Mouse (Mus musculus) limb, embryonic 10.5 days (tissue): Measurements from ENCODE around the gene Gm49396. TPM values are rescaled to one million over a fixed set of nuclear protein-coding genes. Genes with fewer than 3 reads are reported as not detected.

ENCODE experiments used
- DNase-seq: peaks from one replicate; pipeline ENCODE4 v3.0.0-alpha.2; 2017; ENCODE audit warnings: low spot score
- H3K27ac ChIP-seq: fragments of 300-500 bp; sonication (generic); 2 replicates; pipeline ENCODE4 v1.5.1; 2016; ENCODE audit warnings: mild to moderate bottlenecking
- H3K27me3 ChIP-seq: fragments of 300-500 bp; sonication (generic); 2 replicates; pipeline ENCODE4 v1.6.1; 2016; ENCODE audit warnings: low read depth, mild to moderate bottlenecking; ENCODE audit not compliant: poor library complexity, severe bottlenecking
- H3K36me3 ChIP-seq: fragments of 300-500 bp; sonication (generic); 2 replicates; pipeline ENCODE4 v1.6.1; 2016; ENCODE audit warnings: mild to moderate bottlenecking, moderate library complexity
- H3K4me1 ChIP-seq: fragments of 300-500 bp; sonication (generic); 2 replicates; pipeline ENCODE4 v1.6.1; 2016
- H3K4me3 ChIP-seq: fragments of 300-500 bp; sonication (generic); 2 replicates; pipeline ENCODE4 v1.5.1; 2016; ENCODE audit warnings: mild to moderate bottlenecking, moderate library complexity
- H3K9me3 ChIP-seq: fragments of 300-500 bp; sonication (generic); replicated peaks from 2 replicates; pipeline ENCODE4 v1.6.1; 2016; ENCODE audit warnings: mild to moderate bottlenecking
- WGBS: fragments of 180-500 bp; shearing (Covaris S2); methylation state at CpG from one replicate; pipeline ENCODE4 v1.1.7; 2016; 5-methylcytosine and 5-hydroxymethylcytosine counted together
- polyA plus RNA-seq: library from polyadenylated mRNA; unstranded; fragments of >200 nt; fragmentation: Nextera tagmentation; extraction: Ambion mirVana; gene quantifications from 2 replicates; pipeline ENCODE4 v1.2.1, GENCODE M21; 2016

Gm49396 gene
- polyA plus RNA-seq, 1 experiment from 2014 or later: 15.3 TPM

DNA sequence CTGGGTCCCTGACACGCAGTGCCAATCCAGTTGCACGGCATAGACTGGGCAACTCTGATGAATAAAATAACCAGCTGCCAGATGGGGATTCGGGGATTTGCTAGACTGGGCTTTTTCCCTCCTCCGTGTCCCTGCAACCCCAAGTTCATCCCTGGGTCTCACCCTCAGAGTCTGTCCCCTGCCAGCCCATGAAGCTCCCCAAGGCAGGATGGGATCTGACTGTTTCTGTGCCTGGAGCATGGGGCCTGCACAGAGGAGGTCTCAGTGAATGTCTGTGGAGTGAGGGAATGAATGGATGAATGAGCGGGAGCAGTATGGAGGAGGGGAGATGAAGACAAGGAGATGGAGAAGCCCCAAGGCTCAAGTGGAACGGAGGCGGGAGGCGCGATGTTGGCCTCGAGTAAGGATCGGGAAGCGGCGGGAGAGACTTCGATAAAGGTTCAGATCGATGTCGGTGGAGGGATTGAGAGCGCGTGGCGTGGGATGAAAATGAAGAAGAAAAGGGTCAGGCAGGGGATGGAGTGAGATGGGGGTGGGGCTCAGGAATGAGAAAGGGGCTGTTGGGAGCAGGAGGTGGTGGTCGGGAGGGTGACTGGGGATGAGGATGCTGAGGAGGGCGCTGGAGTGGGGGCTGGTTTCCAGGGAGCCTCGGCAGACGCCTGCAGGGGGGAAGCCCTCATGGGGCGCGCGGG, 29.1 kb upstream of the Gm49396 start:
- H3K9me3 ChIP-seq: no peaks in the 10 kb centered on the region
- H3K4me3 ChIP-seq: peak overlapping the region; percentile 71
- peaks cover 26% of the 10 kb centered on the region for H3K4me1 ChIP-seq
- DNase-seq: no peak
- H3K27me3 ChIP-seq: peaks cover 11% of the 10 kb centered on the region
- peaks cover 52% of the 10 kb centered on the region for H3K36me3 ChIP-seq
- WGBS: 10% methylated on average over 26 of the region's 26 CpGs
- H3K27ac ChIP-seq: peak overlapping the region; percentile 90

DNA sequence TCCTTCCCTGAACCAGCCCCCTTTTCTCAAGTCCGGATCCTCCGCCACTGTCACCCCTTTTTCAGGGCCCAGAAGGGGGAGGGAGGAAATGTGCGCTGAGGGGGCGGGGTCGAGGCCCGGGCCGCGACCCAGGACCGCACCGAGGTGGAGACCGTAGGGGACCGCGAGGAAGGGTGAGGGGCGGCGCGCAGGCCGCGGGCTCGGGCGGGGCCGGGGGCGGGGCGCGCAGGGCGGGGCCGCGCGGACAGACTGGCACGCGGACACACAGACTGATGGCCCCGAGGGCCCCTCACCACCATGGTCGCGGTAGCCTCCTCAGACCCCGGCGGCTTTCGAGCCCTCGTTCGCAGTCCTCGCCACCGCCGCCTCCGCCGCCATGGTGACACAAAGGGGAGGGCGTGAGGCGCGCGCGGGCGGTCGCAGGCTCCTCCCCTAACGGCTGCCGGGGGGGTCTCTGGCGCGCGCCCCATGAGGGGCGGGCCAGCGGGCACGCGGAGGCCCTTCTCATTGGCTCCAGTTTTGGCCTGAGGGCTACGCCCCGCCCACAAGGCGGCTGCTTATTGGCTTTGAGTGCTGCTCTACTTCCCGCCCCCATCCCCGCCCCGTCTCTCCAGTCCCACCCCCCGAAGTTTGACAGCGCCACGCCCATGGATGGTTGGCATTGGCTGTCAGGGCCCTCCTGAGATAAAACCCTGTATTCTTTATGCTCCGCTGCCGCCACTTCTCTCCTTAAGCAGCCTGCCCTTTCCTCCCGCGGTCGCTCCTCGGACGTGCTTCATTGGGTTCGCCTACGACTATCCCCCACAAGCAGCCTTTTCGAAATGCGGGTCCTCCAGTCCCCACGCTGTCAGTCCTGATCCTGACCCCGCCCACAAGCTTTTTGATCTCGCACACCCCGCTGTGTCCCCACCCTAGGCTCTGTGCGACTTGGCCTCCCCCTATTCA, 28.2 kb upstream of the Gm49396 start, which contains the start of gene Arhgap33:
Gene Arhgap33 (minus strand): TSS at position 428 of the 945 bp plus-strand sequence.
- peaks cover 52% of the 10 kb centered on the region for H3K36me3 ChIP-seq
- peak; percentile 97 for DNase-seq
- H3K27ac ChIP-seq: peak within 1 kb of the TSS; percentile 90
- peaks cover 11% of the 10 kb centered on the region for H3K27me3 ChIP-seq
- H3K4me1 ChIP-seq: peaks cover 26% of the 10 kb centered on the region
- peak within 1 kb of the TSS; percentile 71 for H3K4me3 ChIP-seq
- WGBS: under 1% methylated on average over 71 of the region's 84 CpGs
- no peaks in the 10 kb centered on the region for H3K9me3 ChIP-seq

DNA sequence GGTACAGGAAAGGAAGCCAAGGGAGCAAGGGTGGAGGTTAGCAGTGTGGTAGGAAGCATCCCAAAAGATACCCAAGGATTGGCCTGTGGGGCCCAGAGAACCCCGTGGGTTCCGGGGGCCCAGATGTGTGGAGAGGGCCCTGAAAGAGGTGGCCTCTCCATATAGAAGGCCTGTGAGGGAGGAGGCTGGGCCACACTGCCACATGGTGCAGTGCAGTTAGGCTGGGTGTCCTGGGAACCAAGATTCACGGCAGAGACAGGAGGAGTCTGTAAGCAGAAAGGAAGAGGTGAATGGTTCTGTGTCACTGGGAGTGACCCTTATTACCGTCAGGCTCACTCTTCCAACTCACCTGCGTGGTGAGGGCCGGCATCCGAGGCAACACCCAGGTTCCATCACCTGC, 22.6 kb upstream of the Gm49396 start:
- Histone ChIP-seq H3K36me3 (peaks cover 62% of the 10 kb centered on the region), H3K4me3 (no peak overlapping the region), H3K4me1 (peaks cover 3% of the 10 kb centered on the region), H3K9me3 (no peaks in the 10 kb centered on the region), H3K27ac (no peak overlapping the region), H3K27me3 (no peaks in the 10 kb centered on the region)
- whole genome bisulfite sequencing: 85% methylated on average over 7 of the region's 7 CpGs
- no peak for DNase-seq

DNA sequence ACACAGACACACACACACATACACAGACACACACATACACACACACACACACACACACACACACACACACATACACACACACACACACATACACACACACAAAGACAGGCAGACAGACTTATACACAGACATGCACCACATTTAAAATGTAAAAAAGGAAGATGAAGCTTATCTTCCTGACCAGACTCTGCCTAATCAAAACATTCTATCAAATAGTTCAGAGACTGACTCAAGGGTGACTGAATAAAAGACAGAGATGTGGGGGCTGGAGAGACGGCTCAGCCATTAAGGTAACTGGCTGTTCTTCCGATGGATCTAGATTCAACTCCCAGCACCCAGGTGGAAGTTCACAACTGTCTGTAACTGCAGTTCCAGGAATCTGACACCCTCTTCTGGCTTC, 18.8 kb upstream of the Gm49396 start:
- no peaks in the 10 kb centered on the region for H3K27me3 ChIP-seq
- H3K9me3 ChIP-seq: no peaks in the 10 kb centered on the region
- H3K4me1 ChIP-seq: no peaks in the 10 kb centered on the region
- H3K4me3 ChIP-seq: no peak overlapping the region
- H3K36me3 ChIP-seq: peaks cover 87% of the 10 kb centered on the region
- WGBS: 95% methylated on average over 2 of the region's 2 CpGs
- no peak for DNase-seq
- H3K27ac ChIP-seq: no peak overlapping the region

DNA sequence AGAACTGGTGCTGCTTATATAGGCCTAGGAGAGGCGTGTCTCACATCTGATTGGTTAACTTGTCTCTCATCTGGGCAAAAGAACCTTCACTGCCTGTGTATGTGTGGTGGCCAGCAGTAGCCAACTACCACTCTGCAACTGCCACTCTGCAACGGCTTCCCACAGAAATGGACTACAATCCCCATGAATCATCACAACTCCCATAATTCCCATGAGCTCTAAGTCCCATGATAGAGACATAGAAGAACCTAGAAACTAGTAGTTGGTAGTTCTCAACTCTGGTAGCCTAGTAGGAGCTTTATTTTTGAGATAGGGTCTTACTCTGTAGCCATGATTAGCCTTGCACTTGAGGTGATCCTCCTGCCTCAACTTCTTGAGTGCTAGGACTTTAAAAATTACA, 13.3 kb upstream of the Gm49396 start:
- no peaks in the 10 kb centered on the region for H3K9me3 ChIP-seq
- H3K27me3 ChIP-seq: no peaks in the 10 kb centered on the region
- H3K36me3 ChIP-seq: peaks cover 58% of the 10 kb centered on the region
- peaks cover 14% of the 10 kb centered on the region for H3K4me1 ChIP-seq
- no peak for DNase-seq
- H3K27ac ChIP-seq: no peak overlapping the region
- H3K4me3 ChIP-seq: no peak overlapping the region
- WGBS: 91% methylated on average over 2 of the region's 2 CpGs

DNA sequence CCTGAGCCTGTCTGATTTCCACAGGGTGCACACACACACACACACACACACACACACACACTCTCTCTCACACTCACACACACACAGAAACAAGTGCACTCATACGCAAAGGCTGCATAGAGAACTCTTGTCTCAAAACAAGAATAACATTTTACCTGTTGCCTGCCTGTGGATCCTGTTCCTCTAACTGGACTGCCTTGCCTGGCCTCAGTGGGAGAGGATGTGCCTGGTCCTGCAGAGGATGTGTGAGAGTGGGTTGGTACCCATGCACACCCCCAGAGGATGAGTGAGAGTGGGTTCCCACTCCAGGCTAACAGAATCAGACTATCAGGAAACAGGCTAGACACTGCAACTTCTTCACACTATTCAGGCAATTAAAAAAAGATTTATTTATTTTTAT, 12.5 kb upstream of the Gm49396 start:
- Histone ChIP-seq H3K36me3 (peaks cover 60% of the 10 kb centered on the region), H3K27ac (no peak overlapping the region)
- WGBS: 97% methylated on average over 1 of the region's 1 CpGs

DNA sequence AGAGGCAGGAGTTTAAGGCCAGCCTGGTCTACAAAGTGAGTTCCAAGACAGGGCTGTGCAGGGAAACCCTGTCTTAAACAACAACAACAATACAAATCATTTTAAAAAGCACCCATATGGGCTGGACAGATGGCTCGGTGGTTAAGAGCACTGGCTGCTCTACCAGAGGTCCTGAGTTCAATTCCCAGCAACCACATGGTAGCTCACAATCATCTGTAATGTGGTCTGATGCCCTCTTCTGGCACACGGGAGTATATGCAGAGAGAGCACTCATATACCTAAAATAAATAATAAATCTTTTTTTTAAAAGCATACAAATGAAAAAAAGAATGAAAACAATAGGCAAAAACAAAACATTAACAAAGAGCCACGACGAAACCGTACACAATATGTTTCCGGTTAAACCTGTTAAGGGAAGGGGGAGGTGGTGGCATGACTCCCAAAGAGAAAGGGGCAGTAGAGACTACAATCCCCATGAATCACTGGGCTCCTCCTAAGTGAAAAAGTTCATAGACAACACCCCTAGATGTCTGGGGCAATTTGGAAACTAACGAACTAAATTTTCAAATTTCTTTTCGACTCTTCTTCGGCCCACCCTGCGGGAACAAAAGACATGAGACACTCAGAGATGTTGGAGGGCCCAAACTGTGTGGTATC, 11.6 kb upstream of the Gm49396 start:
- DNase-seq: no peak
- Histone ChIP-seq H3K27me3 (no peaks in the 10 kb centered on the region), H3K27ac (peak overlapping the region; percentile 95), H3K4me1 (peaks cover 17% of the 10 kb centered on the region), H3K36me3 (peaks cover 60% of the 10 kb centered on the region), H3K9me3 (no peaks in the 10 kb centered on the region), H3K4me3 (peak overlapping the region; percentile 67)
- 4% methylated on average over 10 of the region's 10 CpGs for WGBS

More for the DNA sequence above, 12.5 kb upstream of the Gm49396 start:
- Histone ChIP-seq H3K27me3 (no peaks in the 10 kb centered on the region), H3K4me3 (peak overlapping the region; percentile 67; the same call in 1 of the 2 replicates), H3K4me1 (peaks cover 14% of the 10 kb centered on the region), H3K9me3 (no peaks in the 10 kb centered on the region)
- no peak for DNase-seq

DNA sequence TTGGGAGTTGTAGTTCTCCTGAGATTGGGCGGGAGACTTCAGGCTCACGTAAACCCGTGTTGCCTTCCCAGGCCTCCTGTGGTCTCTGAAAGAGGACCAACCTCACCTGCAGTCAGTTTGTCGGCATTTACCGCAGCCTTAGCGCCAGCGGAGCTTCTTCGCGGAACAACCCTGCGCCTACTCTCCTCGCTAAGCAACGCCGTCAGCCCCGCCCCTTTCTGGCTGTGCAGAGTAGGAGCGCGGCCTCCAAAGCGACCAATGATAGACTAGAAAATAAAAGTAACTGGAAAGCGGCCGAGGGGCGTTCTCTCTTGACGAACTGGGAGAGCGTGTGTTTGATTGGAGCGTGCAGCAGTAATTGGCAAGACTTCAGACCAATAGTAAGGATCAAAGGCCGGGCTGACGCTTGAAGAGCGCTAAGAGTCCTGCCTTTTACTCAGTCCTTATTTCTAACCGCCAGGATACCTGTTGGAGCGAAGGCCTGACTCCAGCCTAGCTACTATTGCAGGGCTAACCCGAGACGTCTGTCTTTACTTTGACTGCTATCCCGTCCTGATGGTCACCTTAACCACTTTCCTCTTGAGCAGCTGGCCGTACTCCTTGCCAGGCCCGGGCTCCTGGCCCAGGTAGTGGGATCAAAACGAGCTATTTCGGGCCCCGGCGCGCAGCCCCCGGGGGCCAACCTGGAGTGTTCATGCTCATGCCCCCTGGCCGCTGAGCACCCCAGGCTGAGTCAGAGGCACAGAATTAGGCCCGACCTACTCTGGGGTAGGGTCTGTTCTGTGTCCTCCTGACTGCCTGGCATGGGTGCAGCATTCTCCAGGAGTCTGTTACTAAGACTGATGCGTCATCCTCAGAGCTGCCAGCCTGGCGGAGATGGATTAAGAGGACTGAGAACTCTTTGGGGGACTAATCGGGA, 10.8 kb upstream of the Gm49396 start, which contains the start of the genes Hspb6 and Proser3:
Gene Hspb6 (plus strand): TSS at position 77 of the 919 bp plus-strand sequence.
Gene Proser3 (minus strand): TSS at position 198 of the 919 bp plus-strand sequence.
- 1% methylated on average over 44 of the region's 44 CpGs for WGBS
- Histone ChIP-seq H3K9me3 (no peaks in the 10 kb centered on the region), H3K4me3 (peak within 1 kb of the TSS; percentile 67), H3K4me1 (peaks cover 23% of the 10 kb centered on the region), H3K36me3 (peaks cover 60% of the 10 kb centered on the region), H3K27me3 (no peaks in the 10 kb centered on the region), H3K27ac (peak within 1 kb of the TSS; percentile 95)
- peak; percentile 92 for DNase-seq

DNA sequence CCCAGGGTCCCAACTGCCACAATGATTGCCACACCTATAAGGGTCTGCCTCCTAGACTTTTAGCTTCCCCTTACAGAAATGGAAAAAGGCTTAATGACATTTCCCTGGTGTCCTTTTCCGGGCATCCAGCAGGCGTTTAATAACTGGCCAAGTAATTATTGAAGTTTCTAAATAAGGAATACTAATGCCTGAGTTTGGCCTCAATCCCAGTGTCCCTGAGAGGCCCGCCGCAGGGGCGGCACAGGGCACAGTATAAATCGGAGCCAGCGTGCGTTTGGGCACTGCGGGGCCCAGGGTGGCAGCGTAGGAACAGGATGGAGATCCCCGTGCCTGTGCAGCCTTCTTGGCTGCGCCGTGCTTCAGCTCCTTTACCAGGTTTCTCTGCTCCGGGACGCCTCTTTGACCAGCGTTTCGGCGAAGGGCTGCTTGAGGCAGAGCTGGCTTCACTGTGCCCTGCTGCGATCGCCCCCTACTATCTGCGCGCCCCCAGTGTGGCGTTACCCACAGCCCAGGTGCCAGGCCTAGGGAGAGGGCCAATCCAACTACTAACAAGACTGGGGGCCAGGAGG, 10.0 kb upstream of the Gm49396 start:
- DNase-seq: peak; percentile 53
- peaks cover 60% of the 10 kb centered on the region for H3K36me3 ChIP-seq
- H3K4me1 ChIP-seq: peaks cover 28% of the 10 kb centered on the region
- H3K4me3 ChIP-seq: peak overlapping the region; percentile 67
- no peaks in the 10 kb centered on the region for H3K9me3 ChIP-seq
- peak overlapping the region; percentile 95 for H3K27ac ChIP-seq
- WGBS: 11% methylated on average over 23 of the region's 23 CpGs
- H3K27me3 ChIP-seq: no peaks in the 10 kb centered on the region

DNA sequence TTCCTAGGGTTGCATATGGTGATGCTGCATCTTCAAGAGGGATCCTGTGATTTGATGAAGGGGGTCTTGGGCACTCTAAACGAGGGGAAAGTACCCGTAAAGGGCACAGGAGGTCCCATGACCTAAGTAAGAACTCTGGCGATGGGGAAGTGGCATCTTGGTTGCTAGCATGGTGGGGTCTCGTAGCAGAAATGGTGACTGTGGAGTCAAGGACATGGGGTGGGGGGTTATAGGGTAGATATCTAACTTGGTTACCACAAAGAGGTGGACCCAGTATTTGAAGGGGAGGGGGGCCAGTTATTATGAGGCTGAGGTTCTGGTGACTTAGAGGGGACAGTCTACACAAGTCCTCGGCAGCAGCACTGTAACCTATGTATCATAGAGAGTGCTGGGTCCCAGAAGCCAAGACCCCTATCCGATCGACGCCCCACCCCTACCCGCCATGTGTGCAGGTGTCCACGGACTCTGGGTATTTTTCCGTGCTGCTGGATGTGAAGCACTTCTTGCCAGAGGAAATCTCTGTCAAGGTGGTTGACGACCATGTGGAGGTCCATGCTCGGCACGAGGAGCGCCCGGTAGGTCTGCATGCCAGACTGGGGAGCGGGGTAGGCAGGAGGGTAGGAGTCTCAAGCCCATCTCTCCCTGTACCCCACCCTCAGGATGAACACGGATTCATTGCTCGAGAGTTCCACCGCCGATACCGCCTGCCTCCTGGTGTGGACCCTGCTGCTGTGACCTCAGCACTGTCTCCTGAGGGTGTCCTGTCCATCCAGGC, 9.1 kb upstream of the Gm49396 start:
- DNase-seq: no peak
- H3K27ac ChIP-seq: no peak overlapping the region
- no peaks in the 10 kb centered on the region for H3K27me3 ChIP-seq
- H3K4me1 ChIP-seq: peaks cover 37% of the 10 kb centered on the region
- H3K36me3 ChIP-seq: peaks cover 51% of the 10 kb centered on the region
- WGBS: 86% methylated on average over 22 of the region's 22 CpGs
- no peaks in the 10 kb centered on the region for H3K9me3 ChIP-seq
- H3K4me3 ChIP-seq: peak overlapping the region; percentile 67
